Mouse (Mus musculus): ENCODE data around the gene Castor1. TPM values are rescaled to one million over a fixed set of nuclear protein-coding genes. Genes with fewer than 3 reads are reported as not detected.

The Castor1 gene
- polyA plus RNA-seq, 1 experiment from 2014 or later: 2.2 TPM

GRCm38 (mm10) chr11:4187318-4187700 is 30.7 kb upstream of the Castor1 start:
- WGBS (ENCODE audit: insufficient replicate concordance): 11% methylated on average over 9 of the region's 9 CpGs
- Histone ChIP-seq H3K36me3 (ENCODE audit: control insufficient read depth, insufficient read depth, low read length) (0 out of 2 replicates have a peak, but pooled peaks cover 2% of the 10 kb centered on the region), H3K4me3 (ENCODE audit: low read depth, low read length) (peak overlapping the region; percentile 87), H3K9ac (ENCODE audit: low read depth, low read length) (peak overlapping the region; percentile 92), H3K27ac (ENCODE audit: low read depth, low read length) (no peak overlapping the region), H3K27me3 (ENCODE audit: control insufficient read depth, insufficient read depth, low read length) (no peaks in the 10 kb centered on the region), H3K9me3 (replicated peaks; ENCODE audit: control insufficient read depth, low read length) (no peaks in the 10 kb centered on the region), H3K4me2 (peak overlapping the region; percentile 95), H3K4me1 (ENCODE audit: control insufficient read depth, insufficient read depth, low read length) (peaks cover 7% of the 10 kb centered on the region; the same call in 1 of the 2 replicates)
- ATAC-seq (replicated peaks; ENCODE audit: insufficient number of reproducible peaks, low FRiP score, low TSS enrichment): no peak

GRCm38 (mm10) chr11:4189182-4189581 is 28.8 kb upstream of the Castor1 start:
- 84% methylated on average over 6 of the region's 6 CpGs for WGBS (ENCODE audit: insufficient replicate concordance)
- no peak overlapping the region for H3K27ac ChIP-seq (ENCODE audit: low read depth, low read length)
- H3K27me3 ChIP-seq (ENCODE audit: control insufficient read depth, insufficient read depth, low read length): no peaks in the 10 kb centered on the region
- no peaks in the 10 kb centered on the region for H3K9me3 ChIP-seq (replicated peaks; ENCODE audit: control insufficient read depth, low read length)
- H3K4me1 ChIP-seq (ENCODE audit: control insufficient read depth, insufficient read depth, low read length): peaks cover 7% of the 10 kb centered on the region; the same call in 1 of the 2 replicates
- no peak overlapping the region for H3K4me3 ChIP-seq (ENCODE audit: low read depth, low read length)
- no peaks in the 10 kb centered on the region for H3K36me3 ChIP-seq (ENCODE audit: control insufficient read depth, insufficient read depth, low read length)
- H3K4me2 ChIP-seq: no peak overlapping the region
- no peak overlapping the region for H3K9ac ChIP-seq (ENCODE audit: low read depth, low read length)
- ATAC-seq (replicated peaks; ENCODE audit: insufficient number of reproducible peaks, low FRiP score, low TSS enrichment): no peak

GRCm38 (mm10) chr11:4190677-4191076 is 27.3 kb upstream of the Castor1 start:
- no peak overlapping the region for H3K9ac ChIP-seq (ENCODE audit: low read depth, low read length)

DNA sequence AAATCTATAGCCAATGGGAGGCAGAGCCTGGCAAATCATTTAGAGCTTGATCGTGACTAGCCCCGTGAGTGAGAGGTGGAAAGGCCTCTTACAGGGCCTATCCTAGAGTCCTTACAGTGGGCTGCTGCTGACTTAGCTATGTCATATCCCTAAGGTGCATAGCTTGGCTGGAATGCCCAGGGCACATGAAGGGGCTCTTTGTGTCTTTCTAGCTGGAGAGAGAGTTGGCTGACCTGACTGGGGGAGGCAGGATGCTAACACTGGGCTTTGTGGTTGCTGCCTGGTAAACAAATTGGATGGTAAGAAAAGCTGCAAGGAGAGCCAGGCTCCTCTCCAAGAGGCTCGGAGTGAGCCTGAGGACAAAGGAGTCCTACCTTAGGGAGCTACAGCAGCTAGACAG is 25.3 kb upstream of the Castor1 start:
- H3K9ac ChIP-seq (ENCODE audit: low read depth, low read length): no peak overlapping the region
- WGBS (ENCODE audit: insufficient replicate concordance): 89% methylated on average over 3 of the region's 3 CpGs
- H3K4me1 ChIP-seq (ENCODE audit: control insufficient read depth, insufficient read depth, low read length): peaks cover under 1% of the 10 kb centered on the region; the same call in 1 of the 2 replicates
- H3K36me3 ChIP-seq (ENCODE audit: control insufficient read depth, insufficient read depth, low read length): no peaks in the 10 kb centered on the region
- no peak overlapping the region for H3K27ac ChIP-seq (ENCODE audit: low read depth, low read length)
- no peaks in the 10 kb centered on the region for H3K27me3 ChIP-seq (ENCODE audit: control insufficient read depth, insufficient read depth, low read length)
- no peak overlapping the region for H3K4me2 ChIP-seq
- no peak for ATAC-seq (replicated peaks; ENCODE audit: insufficient number of reproducible peaks, low FRiP score, low TSS enrichment)
- no peak overlapping the region for H3K4me3 ChIP-seq (ENCODE audit: low read depth, low read length)
- H3K9me3 ChIP-seq (replicated peaks; ENCODE audit: control insufficient read depth, low read length): no peaks in the 10 kb centered on the region

More at GRCm38 (mm10) chr11:4190677-4191076, 27.3 kb upstream of the Castor1 start:
- H3K4me1 ChIP-seq (ENCODE audit: control insufficient read depth, insufficient read depth, low read length): peaks cover 7% of the 10 kb centered on the region; the same call in 1 of the 2 replicates
- no peaks in the 10 kb centered on the region for H3K36me3 ChIP-seq (ENCODE audit: control insufficient read depth, insufficient read depth, low read length)
- WGBS (ENCODE audit: insufficient replicate concordance): 79% methylated on average over 3 of the region's 3 CpGs
- H3K27ac ChIP-seq (ENCODE audit: low read depth, low read length): no peak overlapping the region
- no peaks in the 10 kb centered on the region for H3K27me3 ChIP-seq (ENCODE audit: control insufficient read depth, insufficient read depth, low read length)
- no peaks in the 10 kb centered on the region for H3K9me3 ChIP-seq (replicated peaks; ENCODE audit: control insufficient read depth, low read length)
- no peak overlapping the region for H3K4me3 ChIP-seq (ENCODE audit: low read depth, low read length)
- no peak overlapping the region for H3K4me2 ChIP-seq
- ATAC-seq (replicated peaks; ENCODE audit: insufficient number of reproducible peaks, low FRiP score, low TSS enrichment): no peak

- Histone ChIP-seq H3K27me3 (ENCODE audit: control insufficient read depth, insufficient read depth, low read length) (no peaks in the 10 kb centered on the region), H3K9ac (ENCODE audit: low read depth, low read length) (no peak overlapping the region), H3K9me3 (replicated peaks; ENCODE audit: control insufficient read depth, low read length) (no peaks in the 10 kb centered on the region), H3K36me3 (ENCODE audit: control insufficient read depth, insufficient read depth, low read length) (no peaks in the 10 kb centered on the region), H3K4me3 (ENCODE audit: low read depth, low read length) (no peak overlapping the region), H3K4me1 (ENCODE audit: control insufficient read depth, insufficient read depth, low read length) (no peaks in the 10 kb centered on the region), H3K27ac (ENCODE audit: low read depth, low read length) (no peak overlapping the region), H3K4me2 (no peak overlapping the region)
- ATAC-seq (replicated peaks; ENCODE audit: insufficient number of reproducible peaks, low FRiP score, low TSS enrichment): no peak
Observed at GRCm38 (mm10) chr11:4193420-4193819, 24.6 kb upstream of the Castor1 start.

DNA sequence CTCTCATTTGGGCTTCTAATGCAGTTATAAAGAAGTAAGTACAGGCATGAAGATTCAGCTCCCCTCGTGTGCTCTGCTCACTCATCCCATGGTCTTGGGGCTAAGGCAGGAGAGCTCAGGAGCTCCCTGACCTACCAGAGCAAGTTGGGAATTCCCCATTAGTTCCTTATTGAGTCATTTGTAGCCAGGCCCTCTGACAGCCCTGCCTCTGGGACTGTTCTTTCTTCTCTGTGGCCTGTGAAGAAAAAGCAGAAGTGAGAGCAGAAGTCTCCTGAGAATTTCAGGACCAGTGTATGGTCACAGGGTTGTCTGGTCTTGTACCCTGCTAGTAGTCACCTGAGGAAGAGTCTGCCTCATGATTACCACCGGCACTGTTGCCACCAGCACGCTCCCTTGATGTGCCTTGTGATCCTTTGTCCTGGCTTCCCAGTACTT is 22.4 kb upstream of the Castor1 start:
- H3K27me3 ChIP-seq (ENCODE audit: control insufficient read depth, insufficient read depth, low read length): no peaks in the 10 kb centered on the region
- no peaks in the 10 kb centered on the region for H3K36me3 ChIP-seq (ENCODE audit: control insufficient read depth, insufficient read depth, low read length)
- H3K27ac ChIP-seq (ENCODE audit: low read depth, low read length): no peak overlapping the region
- H3K4me3 ChIP-seq (ENCODE audit: low read depth, low read length): no peak overlapping the region
- H3K9me3 ChIP-seq (replicated peaks; ENCODE audit: control insufficient read depth, low read length): no peaks in the 10 kb centered on the region
- no peak overlapping the region for H3K9ac ChIP-seq (ENCODE audit: low read depth, low read length)
- no peak for ATAC-seq (replicated peaks; ENCODE audit: insufficient number of reproducible peaks, low FRiP score, low TSS enrichment)
- no peak overlapping the region for H3K4me2 ChIP-seq
- WGBS (ENCODE audit: insufficient replicate concordance): 83% methylated on average over 3 of the region's 3 CpGs
- no peaks in the 10 kb centered on the region for H3K4me1 ChIP-seq (ENCODE audit: control insufficient read depth, insufficient read depth, low read length)

DNA sequence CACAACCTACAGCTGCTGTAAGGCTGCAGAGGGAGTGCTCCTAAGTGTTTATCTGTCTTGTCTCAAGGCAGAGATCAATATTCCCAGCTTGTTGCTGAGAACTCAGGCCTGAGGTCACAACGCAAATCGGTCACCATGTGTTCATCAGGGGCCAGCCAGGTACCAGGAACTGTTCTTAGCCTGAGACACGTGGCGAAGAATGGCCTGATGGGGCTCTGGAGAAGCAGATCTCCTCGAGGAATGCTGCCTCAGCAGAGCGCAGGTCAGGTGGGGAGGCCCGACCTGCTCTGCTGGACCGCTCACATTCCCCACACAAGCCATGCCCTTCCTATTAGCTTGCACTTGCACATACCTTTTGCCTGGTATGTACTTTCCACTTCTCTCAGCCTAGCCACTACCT is 21.4 kb upstream of the Castor1 start:
- H3K4me3 ChIP-seq (ENCODE audit: low read depth, low read length): no peak overlapping the region
- H3K4me1 ChIP-seq (ENCODE audit: control insufficient read depth, insufficient read depth, low read length): no peaks in the 10 kb centered on the region
- no peak overlapping the region for H3K27ac ChIP-seq (ENCODE audit: low read depth, low read length)
- ATAC-seq (replicated peaks; ENCODE audit: insufficient number of reproducible peaks, low FRiP score, low TSS enrichment): no peak
- H3K4me2 ChIP-seq: no peak overlapping the region
- H3K9ac ChIP-seq (ENCODE audit: low read depth, low read length): no peak overlapping the region
- WGBS (ENCODE audit: insufficient replicate concordance): 65% methylated on average over 8 of the region's 8 CpGs
- H3K27me3 ChIP-seq (ENCODE audit: control insufficient read depth, insufficient read depth, low read length): no peaks in the 10 kb centered on the region
- no peaks in the 10 kb centered on the region for H3K36me3 ChIP-seq (ENCODE audit: control insufficient read depth, insufficient read depth, low read length)
- no peaks in the 10 kb centered on the region for H3K9me3 ChIP-seq (replicated peaks; ENCODE audit: control insufficient read depth, low read length)

DNA sequence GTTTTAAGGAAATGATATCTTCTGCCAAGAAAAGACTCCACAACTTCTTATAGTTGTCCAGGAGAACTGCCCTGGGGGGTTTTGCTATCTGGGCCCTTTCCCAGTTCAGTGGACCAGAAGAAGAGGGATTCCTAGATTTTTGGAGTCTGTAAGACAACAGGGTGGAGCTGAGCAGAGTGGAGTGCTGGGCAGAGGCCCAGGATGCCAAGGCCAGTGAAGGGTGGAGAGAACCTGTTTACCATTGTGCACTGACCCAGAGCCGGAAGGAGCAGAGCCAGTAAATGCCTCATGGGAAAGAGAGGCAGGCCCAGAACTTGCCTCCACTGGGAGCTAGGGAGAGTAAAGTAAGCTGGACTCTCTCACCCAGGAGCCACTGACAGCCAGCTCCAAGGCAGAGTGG is 20.3 kb upstream of the Castor1 start:
- no peak overlapping the region for H3K4me3 ChIP-seq (ENCODE audit: low read depth, low read length)
- no peak overlapping the region for H3K27ac ChIP-seq (ENCODE audit: low read depth, low read length)
- no peak for ATAC-seq (replicated peaks; ENCODE audit: insufficient number of reproducible peaks, low FRiP score, low TSS enrichment)
- H3K9ac ChIP-seq (ENCODE audit: low read depth, low read length): no peak overlapping the region
- H3K4me2 ChIP-seq: no peak overlapping the region
- no peaks in the 10 kb centered on the region for H3K27me3 ChIP-seq (ENCODE audit: control insufficient read depth, insufficient read depth, low read length)
- H3K36me3 ChIP-seq (ENCODE audit: control insufficient read depth, insufficient read depth, low read length): no peaks in the 10 kb centered on the region
- WGBS (ENCODE audit: insufficient replicate concordance): 85% methylated on average over 1 of the region's 1 CpGs
- no peaks in the 10 kb centered on the region for H3K4me1 ChIP-seq (ENCODE audit: control insufficient read depth, insufficient read depth, low read length)
- no peaks in the 10 kb centered on the region for H3K9me3 ChIP-seq (replicated peaks; ENCODE audit: control insufficient read depth, low read length)

DNA sequence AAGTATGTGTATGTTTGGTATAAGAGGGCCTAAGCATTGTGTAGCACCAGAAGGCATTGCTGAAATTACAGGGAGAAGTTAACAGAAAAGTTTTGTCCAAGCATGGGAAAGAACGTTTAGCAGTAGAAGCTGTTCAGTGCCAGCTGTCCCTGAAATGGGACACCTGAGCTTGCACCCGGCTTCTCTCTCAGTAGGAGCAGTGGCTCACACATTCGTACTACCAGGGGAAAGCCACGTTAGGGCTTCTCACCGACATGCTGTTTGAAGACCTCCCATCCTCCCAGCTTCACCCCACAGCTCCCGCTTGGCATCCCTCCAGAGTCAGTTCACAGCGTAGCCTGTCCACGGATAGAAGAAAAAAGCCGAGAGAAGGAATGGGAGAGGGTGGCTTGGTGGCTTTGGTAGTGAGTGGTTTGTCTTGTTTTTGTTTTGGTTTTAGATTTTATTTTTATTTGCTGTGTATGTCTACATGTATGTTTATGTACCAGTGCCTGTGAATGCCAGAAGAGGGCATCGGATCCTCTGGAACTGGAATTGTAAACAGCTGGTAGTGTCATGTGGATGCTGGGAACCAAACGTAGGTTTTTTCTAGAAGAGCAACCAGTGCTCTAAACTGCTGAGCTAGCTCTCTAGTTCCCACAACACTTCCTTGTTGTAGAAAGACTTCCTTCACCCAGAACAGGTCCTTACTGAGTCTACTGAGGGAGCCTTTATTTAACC is 15.9 kb upstream of the Castor1 start:
- Histone ChIP-seq H3K36me3 (ENCODE audit: control insufficient read depth, insufficient read depth, low read length) (peaks cover under 1% of the 10 kb centered on the region; the same call in 1 of the 2 replicates), H3K4me1 (ENCODE audit: control insufficient read depth, insufficient read depth, low read length) (peaks cover 8% of the 10 kb centered on the region), H3K27ac (ENCODE audit: low read depth, low read length) (no peak overlapping the region), H3K4me2 (no peak overlapping the region), H3K9me3 (replicated peaks; ENCODE audit: control insufficient read depth, low read length) (no peaks in the 10 kb centered on the region), H3K27me3 (ENCODE audit: control insufficient read depth, insufficient read depth, low read length) (no peaks in the 10 kb centered on the region), H3K4me3 (ENCODE audit: low read depth, low read length) (no peak overlapping the region), H3K9ac (ENCODE audit: low read depth, low read length) (no peak overlapping the region)
- ATAC-seq (replicated peaks; ENCODE audit: insufficient number of reproducible peaks, low FRiP score, low TSS enrichment): no peak
- 77% methylated on average over 11 of the region's 11 CpGs for WGBS (ENCODE audit: insufficient replicate concordance)
